Mouse (Mus musculus) limb, embryonic 11.5 days (tissue): ENCODE measurements around the gene Batf. TPM values are rescaled to one million over a fixed set of nuclear protein-coding genes. Genes with fewer than 3 reads are reported as not detected.
"Not testable (repeated sequence)": the region's sequence is repeated elsewhere in the genome, so short reads cannot be mapped to it uniquely, and the experiment has no call there.

ENCODE experiments used
- ATAC-seq: fragments of 200-750 bp; cut with Nextera tagmentation; 2 replicates; pipeline ENCODE4 v1.8.0; 2017; ENCODE audit warnings: low read depth; ENCODE audit not compliant: insufficient number of reproducible peaks, low FRiP score, low TSS enrichment
- DNase-seq: peaks from one replicate; pipeline ENCODE4 v3.0.0-alpha.2; 2015; ENCODE audit warnings: low spot score
- H3K27ac ChIP-seq: fragments of 300-500 bp; sonication (generic); replicated peaks from 2 replicates; pipeline ENCODE4 v1.5.1; 2014; ENCODE audit warnings: low read depth, mild to moderate bottlenecking, low read length
- H3K27me3 ChIP-seq: fragments of 300-500 bp; sonication (generic); 2 replicates; pipeline ENCODE4 v1.6.1; 2014; ENCODE audit warnings: mild to moderate bottlenecking, low read length, mixed read lengths; ENCODE audit not compliant: control insufficient read depth, insufficient read depth
- H3K36me3 ChIP-seq: fragments of 300-500 bp; sonication (generic); 2 replicates; pipeline ENCODE4 v1.6.1; 2014; ENCODE audit warnings: mild to moderate bottlenecking, low read length, moderate library complexity, mixed read lengths; ENCODE audit not compliant: control insufficient read depth, insufficient read depth
- H3K4me1 ChIP-seq: fragments of 300-500 bp; sonication (generic); 2 replicates; pipeline ENCODE4 v1.6.1; 2014; ENCODE audit warnings: low read length, mixed read lengths; ENCODE audit not compliant: control insufficient read depth, insufficient read depth
- H3K4me2 ChIP-seq: fragments of 300-500 bp; sonication (generic); 2 replicates; pipeline ENCODE4 v1.6.1; 2014; ENCODE audit warnings: low read depth, mild to moderate bottlenecking, moderate library complexity; ENCODE audit not compliant: severe bottlenecking
- H3K4me3 ChIP-seq: fragments of 300-500 bp; sonication (generic); 2 replicates; pipeline ENCODE4 v1.5.1; 2014; ENCODE audit warnings: low read depth, low read length
- H3K9ac ChIP-seq: fragments of 300-500 bp; sonication (generic); 2 replicates; pipeline ENCODE4 v1.6.1; 2014; ENCODE audit warnings: mild to moderate bottlenecking, low read length
- H3K9me3 ChIP-seq: fragments of 300-500 bp; sonication (generic); 2 replicates; pipeline ENCODE4 v1.6.1; 2016; ENCODE audit warnings: low read length; ENCODE audit not compliant: control insufficient read depth
- WGBS: fragments of 180-500 bp; shearing (Covaris S2); extraction: QIAGEN DNeasy Blood & Tissue Kit; methylation state at CpG from one replicate; pipeline ENCODE4 v1.1.7; 2014; 5-methylcytosine and 5-hydroxymethylcytosine counted together
- polyA plus RNA-seq: library from polyadenylated mRNA; unstranded; fragments of >200 nt; fragmentation: Nextera tagmentation; extraction: Ambion mirVana; gene quantifications from 2 replicates; pipeline ENCODE4 v1.2.1, GENCODE M21; 2014

Gene Batf
- polyA plus RNA-seq, 1 experiment from 2014 or later: 1.5 TPM

GRCm38 (mm10) chr12:85647346-85647745, 39.1 kb upstream of the Batf start:
- DNase-seq (no peak), ATAC-seq (no peak)
- Histone ChIP-seq H3K36me3 (no peaks in the 10 kb centered on the region), H3K4me2 (no peak overlapping the region), H3K9ac (no peak overlapping the region), H3K27ac (no peak overlapping the region), H3K9me3 (no peaks in the 10 kb centered on the region), H3K4me1 (no peaks in the 10 kb centered on the region), H3K4me3 (no peak overlapping the region), H3K27me3 (no peaks in the 10 kb centered on the region)
- whole genome bisulfite sequencing: 49% methylated on average over 10 of the region's 10 CpGs

- Histone ChIP-seq H3K9ac (no peak overlapping the region), H3K4me1 (no peaks in the 10 kb centered on the region), H3K36me3 (no peaks in the 10 kb centered on the region), H3K9me3 (no peaks in the 10 kb centered on the region), H3K4me3 (no peak overlapping the region), H3K4me2 (no peak overlapping the region), H3K27me3 (no peaks in the 10 kb centered on the region), H3K27ac (no peak overlapping the region)
- ATAC-seq (no peak), DNase-seq (no peak)
- WGBS: 90% methylated on average over 1 of the region's 1 CpGs
These were observed 38.5 kb upstream of the Batf start for GRCm38 (mm10) chr12:85647955-85648354.

- Histone ChIP-seq H3K9ac (no peak overlapping the region), H3K4me2 (no peak overlapping the region), H3K4me1 (no peaks in the 10 kb centered on the region), H3K27me3 (no peaks in the 10 kb centered on the region), H3K9me3 (no peaks in the 10 kb centered on the region), H3K36me3 (no peaks in the 10 kb centered on the region), H3K4me3 (no peak overlapping the region), H3K27ac (no peak overlapping the region)
- no peak for ATAC-seq
- 86% methylated on average over 2 of the region's 2 CpGs for WGBS
- no peak for DNase-seq
These were observed 27.1 kb upstream of the Batf start for GRCm38 (mm10) chr12:85659319-85659718.

GRCm38 (mm10) chr12:85660855-85661254, 25.6 kb upstream of the Batf start:
- Histone ChIP-seq H3K27me3 (no peaks in the 10 kb centered on the region), H3K9ac (no peak overlapping the region), H3K9me3 (no peaks in the 10 kb centered on the region), H3K4me3 (no peak overlapping the region), H3K27ac (no peak overlapping the region), H3K4me2 (no peak overlapping the region), H3K4me1 (no peaks in the 10 kb centered on the region), H3K36me3 (no peaks in the 10 kb centered on the region)
- no peak for ATAC-seq
- no peak for DNase-seq
- 92% methylated on average over 12 of the region's 12 CpGs for WGBS

GRCm38 (mm10) chr12:85662232-85662631, 24.2 kb upstream of the Batf start:
- DNase-seq, H3K9me3 ChIP-seq, H3K27me3 ChIP-seq, H3K4me3 ChIP-seq, ATAC-seq, H3K4me1 ChIP-seq, H3K4me2 ChIP-seq, H3K27ac ChIP-seq, H3K9ac ChIP-seq, H3K36me3 ChIP-seq: not testable (repeated sequence)
- 87% methylated on average over 8 of the region's 8 CpGs for WGBS

- DNase-seq (peak; percentile 80), ATAC-seq (no peak)
- 19% methylated on average over 9 of the region's 9 CpGs for whole genome bisulfite sequencing
- Histone ChIP-seq H3K27ac (no peak overlapping the region), H3K4me3 (no peak overlapping the region), H3K27me3 (no peaks in the 10 kb centered on the region), H3K4me2 (no peak overlapping the region), H3K9ac (no peak overlapping the region), H3K36me3 (no peaks in the 10 kb centered on the region), H3K9me3 (no peaks in the 10 kb centered on the region), H3K4me1 (no peaks in the 10 kb centered on the region)
These were observed 23.6 kb upstream of the Batf start for GRCm38 (mm10) chr12:85662896-85663295.

GRCm38 (mm10) chr12:85666112-85666511, 20.4 kb upstream of the Batf start:
- Histone ChIP-seq H3K4me1 (no peaks in the 10 kb centered on the region), H3K27ac (no peak overlapping the region), H3K4me2 (no peak overlapping the region), H3K9me3 (no peaks in the 10 kb centered on the region), H3K4me3 (no peak overlapping the region), H3K27me3 (no peaks in the 10 kb centered on the region), H3K36me3 (no peaks in the 10 kb centered on the region), H3K9ac (no peak overlapping the region)
- DNase-seq: no peak
- no peak for ATAC-seq
- WGBS: 88% methylated on average over 8 of the region's 8 CpGs

GRCm38 (mm10) chr12:85667071-85667470, 19.4 kb upstream of the Batf start:
- DNase-seq: no peak
- Histone ChIP-seq H3K27ac (no peak overlapping the region), H3K4me2 (no peak overlapping the region), H3K4me1 (no peaks in the 10 kb centered on the region), H3K9me3 (no peaks in the 10 kb centered on the region), H3K36me3 (no peaks in the 10 kb centered on the region), H3K4me3 (no peak overlapping the region), H3K27me3 (no peaks in the 10 kb centered on the region), H3K9ac (no peak overlapping the region)
- ATAC-seq: no peak
- 91% methylated on average over 7 of the region's 7 CpGs for WGBS

- no peaks in the 10 kb centered on the region for H3K36me3 ChIP-seq
- no peaks in the 10 kb centered on the region for H3K27me3 ChIP-seq
- no peaks in the 10 kb centered on the region for H3K9me3 ChIP-seq
- H3K4me3 ChIP-seq: no peak overlapping the region
- H3K27ac ChIP-seq: no peak overlapping the region
- WGBS: 72% methylated on average over 3 of the region's 3 CpGs
- no peak overlapping the region for H3K4me2 ChIP-seq
- ATAC-seq (no peak), DNase-seq (no peak)
- H3K9ac ChIP-seq: no peak overlapping the region
- H3K4me1 ChIP-seq: no peaks in the 10 kb centered on the region
These were observed 17.8 kb upstream of the Batf start for GRCm38 (mm10) chr12:85668696-85669095.
